Mouse (Mus musculus) erythroblast, embryonic 14.5 days (primary cell): ENCODE measurements around the gene Pin4. TPM values are rescaled to one million over a fixed set of nuclear protein-coding genes. Genes with fewer than 3 reads are reported as not detected.

ENCODE experiments used
- H3K27me3 ChIP-seq: 2 replicates; pipeline ENCODE4 v1.6.1; 2012; ENCODE audit warnings: inconsistent platforms; ENCODE audit not compliant: control insufficient read depth
- H3K36me3 ChIP-seq: 2 replicates; pipeline ENCODE4 v1.6.1; 2012; ENCODE audit warnings: mild to moderate bottlenecking, inconsistent platforms; ENCODE audit not compliant: control insufficient read depth
- H3K4me1 ChIP-seq: 2 replicates; pipeline ENCODE4 v1.6.1; 2012; ENCODE audit warnings: inconsistent platforms; ENCODE audit not compliant: control insufficient read depth
- H3K4me3 ChIP-seq: replicated peaks from 2 replicates; pipeline ENCODE3; 2012; ENCODE audit warnings: moderate library complexity, mild to moderate bottlenecking, inconsistent platforms
- H3K9me3 ChIP-seq: 2 replicates; pipeline ENCODE4 v1.6.1; 2012; ENCODE audit warnings: low read length, inconsistent platforms, mixed read lengths; ENCODE audit not compliant: control insufficient read depth
- GATA1 ChIP-seq: IDR thresholded peaks from 2 replicates; pipeline ENCODE4 v1.6.1; 2012; ENCODE audit warnings: low read length, inconsistent platforms, mixed read lengths
- TAL1 ChIP-seq: IDR thresholded peaks from 3 replicates; pipeline ENCODE4 v1.6.1; 2012; ENCODE audit warnings: low read length, inconsistent platforms, mixed read lengths
- polyA plus RNA-seq: library from polyadenylated mRNA; stranded (reverse); fragments of >175 nt; gene quantifications from 2 replicates; pipeline ENCODE4 v1.2.3, GENCODE M21; 2012

The Pin4 gene
- polyA plus RNA-seq, 1 experiment: 2.6 TPM

GRCm38 (mm10) chrX:102141157-102141556 lies 21.9 kb downstream of the Pin4 start:
- H3K36me3 ChIP-seq: peaks cover 48% of the 10 kb centered on the region
- H3K27me3 ChIP-seq: no peaks in the 10 kb centered on the region
- no peaks in the 10 kb centered on the region for H3K9me3 ChIP-seq
- TF ChIP-seq TAL1 (no peak), GATA1 (no peak)
- no peak overlapping the region for H3K4me3 ChIP-seq
- no peaks in the 10 kb centered on the region for H3K4me1 ChIP-seq

DNA sequence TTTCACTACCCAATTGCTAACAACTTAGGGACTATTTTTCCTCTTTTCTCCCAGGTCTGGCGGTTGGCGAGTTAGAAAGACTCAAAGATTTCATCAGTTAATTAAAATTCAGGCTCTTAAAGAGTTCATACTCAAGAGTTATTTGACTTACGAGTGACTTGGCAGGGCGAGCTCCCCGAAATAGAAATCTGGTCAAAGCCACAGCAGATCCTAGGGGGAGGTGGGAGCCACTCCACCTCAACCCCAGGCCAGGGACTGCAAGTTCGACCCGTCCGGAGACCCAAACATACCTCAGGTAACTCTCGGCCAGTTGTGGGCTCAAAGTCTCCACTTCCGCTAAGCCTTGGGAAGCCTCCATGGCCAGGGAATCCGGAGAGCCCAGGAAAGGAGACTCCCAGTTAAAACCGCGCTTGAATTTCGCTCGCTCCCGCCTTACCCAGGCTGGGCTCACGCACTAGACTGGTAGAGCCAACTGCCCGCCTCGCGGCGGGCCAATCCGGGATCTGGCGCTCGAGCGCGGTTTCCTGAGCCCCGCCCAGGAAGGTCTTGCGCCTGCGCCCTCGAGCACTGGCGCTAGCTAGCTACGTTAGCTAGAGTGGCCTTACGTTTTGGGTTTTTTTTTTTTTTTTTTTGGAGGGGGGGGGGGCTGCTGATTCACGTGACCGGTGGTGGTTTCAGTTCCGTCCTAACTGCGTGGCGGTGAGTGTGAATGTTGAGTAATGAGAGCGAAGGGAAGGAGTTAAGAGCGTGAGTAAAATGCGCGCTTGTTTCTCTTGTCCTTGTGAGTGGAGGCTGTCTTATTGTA lies 37.6 kb downstream of the Pin4 start, which contains the start of gene Ercc6l:
Gene Ercc6l (minus strand): TSS at position 474 of the 805 bp plus-strand sequence.
- TF ChIP-seq TAL1: no peak
- TF ChIP-seq GATA1: no peak
- H3K4me1 ChIP-seq: peaks cover 22% of the 10 kb centered on the region
- peaks cover 2% of the 10 kb centered on the region; the same call in 1 of the 2 replicates for H3K9me3 ChIP-seq
- no peaks in the 10 kb centered on the region for H3K27me3 ChIP-seq
- peak within 1 kb of the TSS; percentile 87 for H3K4me3 ChIP-seq
- H3K36me3 ChIP-seq: peaks cover 20% of the 10 kb centered on the region

DNA sequence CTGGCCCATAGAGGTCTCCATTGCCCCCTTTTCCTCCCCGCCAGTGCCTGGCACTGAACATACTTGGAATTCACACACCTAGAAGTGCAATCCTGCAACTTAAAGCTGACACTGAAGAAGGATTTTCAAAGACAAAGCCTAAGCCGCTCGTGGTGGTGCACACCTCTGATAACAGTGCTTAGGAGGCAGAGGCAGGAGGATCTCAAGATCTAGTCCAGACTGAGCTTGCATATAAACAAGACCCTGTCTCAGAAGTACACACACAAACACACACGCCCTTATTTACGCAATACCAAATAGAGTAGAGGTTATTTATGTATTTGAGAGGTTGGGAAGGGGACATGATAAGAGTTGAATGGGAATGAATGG lies 38.2 kb downstream of the Pin4 start:
- peaks cover 22% of the 10 kb centered on the region for H3K4me1 ChIP-seq
- no peak for TF ChIP-seq GATA1
- TF ChIP-seq TAL1: no peak
- H3K4me3 ChIP-seq: peak overlapping the region; percentile 87
- peaks cover 2% of the 10 kb centered on the region; the same call in 1 of the 2 replicates for H3K9me3 ChIP-seq
- H3K36me3 ChIP-seq: peaks cover 16% of the 10 kb centered on the region
- no peaks in the 10 kb centered on the region for H3K27me3 ChIP-seq

GRCm38 (mm10) chrX:102159778-102160177 lies 40.5 kb downstream of the Pin4 start:
- Histone ChIP-seq H3K36me3 (no peaks in the 10 kb centered on the region; the same call in none of the 2 replicates), H3K4me3 (no peak overlapping the region), H3K27me3 (no peaks in the 10 kb centered on the region), H3K4me1 (peaks cover 14% of the 10 kb centered on the region), H3K9me3 (peaks cover 2% of the 10 kb centered on the region; the same call in 1 of the 2 replicates)
- no peak for TF ChIP-seq GATA1
- TF ChIP-seq TAL1: no peak

DNA sequence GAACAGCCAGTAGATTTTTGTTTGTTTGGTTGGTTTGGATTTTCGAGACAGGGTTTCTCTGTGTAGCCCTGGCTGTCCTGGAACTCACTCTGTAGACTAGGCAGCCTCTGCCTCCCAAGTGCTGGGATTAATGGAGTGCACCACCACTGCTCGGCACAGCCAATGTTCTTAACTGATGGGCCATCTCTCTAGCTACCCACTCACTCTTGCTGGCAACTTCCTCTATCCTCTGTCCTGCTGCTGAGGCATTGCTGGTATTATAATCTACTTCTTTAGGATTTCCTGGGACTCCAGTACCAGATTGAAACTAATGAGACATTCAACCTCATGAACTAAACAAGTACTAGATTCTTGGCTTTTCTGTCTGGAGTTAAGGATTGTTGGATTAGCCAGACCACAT lies 41.3 kb downstream of the Pin4 start:
- no peak overlapping the region for H3K4me3 ChIP-seq
- no peaks in the 10 kb centered on the region for H3K27me3 ChIP-seq
- H3K9me3 ChIP-seq: peaks cover 2% of the 10 kb centered on the region; the same call in 1 of the 2 replicates
- H3K36me3 ChIP-seq: no peaks in the 10 kb centered on the region; the same call in 1 of the 2 replicates
- H3K4me1 ChIP-seq: peaks cover 12% of the 10 kb centered on the region
- TF ChIP-seq TAL1 (no peak), GATA1 (no peak)

DNA sequence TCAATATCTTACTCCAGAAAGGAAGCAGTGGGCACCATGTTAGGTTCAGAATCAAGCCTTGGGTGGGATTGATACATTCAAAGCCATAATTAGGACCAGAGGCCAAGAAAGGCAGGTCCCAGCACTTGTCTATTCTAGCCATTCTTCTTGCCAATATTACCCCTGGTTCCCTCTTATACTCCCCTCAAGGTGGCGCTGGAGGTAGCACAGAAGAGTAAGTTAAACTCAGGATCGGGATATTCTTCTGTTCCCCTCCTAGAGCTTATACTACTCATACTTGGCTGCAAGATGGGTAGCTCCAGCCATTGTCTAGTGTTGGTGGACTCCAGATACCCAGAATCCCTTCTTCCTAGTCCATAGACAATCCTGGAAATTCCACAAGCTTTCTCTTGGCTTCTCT lies 43.8 kb downstream of the Pin4 start:
- no peak for TF ChIP-seq GATA1
- TF ChIP-seq TAL1: no peak
- Histone ChIP-seq H3K4me3 (no peak overlapping the region), H3K4me1 (peaks cover under 1% of the 10 kb centered on the region; the same call in 1 of the 2 replicates), H3K36me3 (no peaks in the 10 kb centered on the region), H3K27me3 (peaks cover 3% of the 10 kb centered on the region; the same call in 1 of the 2 replicates), H3K9me3 (no peaks in the 10 kb centered on the region)

- H3K27me3 ChIP-seq: peaks cover 3% of the 10 kb centered on the region; the same call in 1 of the 2 replicates
- H3K9me3 ChIP-seq: no peaks in the 10 kb centered on the region
- H3K4me3 ChIP-seq: no peak overlapping the region
- TF ChIP-seq GATA1: no peak
- TF ChIP-seq TAL1: no peak
- no peaks in the 10 kb centered on the region for H3K4me1 ChIP-seq
- H3K36me3 ChIP-seq: no peaks in the 10 kb centered on the region
These were observed 44.3 kb downstream of the Pin4 start for GRCm38 (mm10) chrX:102163529-102163928.

DNA sequence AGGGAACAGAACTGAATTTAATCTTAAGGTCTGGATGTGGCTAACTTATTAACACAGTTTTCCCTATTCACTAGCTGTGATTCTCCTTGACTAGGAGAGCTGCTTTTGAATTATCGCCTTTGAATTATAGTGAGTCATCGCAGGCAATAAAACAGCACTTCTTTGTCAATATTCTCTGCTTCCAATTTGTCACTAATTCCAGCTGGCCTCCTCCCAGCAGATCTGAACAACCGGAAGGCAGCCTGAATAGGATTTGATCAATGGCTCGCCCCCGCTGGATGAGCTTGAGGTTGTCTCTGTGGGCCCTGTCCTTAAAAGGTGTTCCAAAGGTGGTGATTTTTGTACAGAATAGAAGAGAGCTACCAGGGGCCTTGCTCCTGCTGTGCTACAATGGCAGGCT lies 47.3 kb downstream of the Pin4 start:
- Histone ChIP-seq H3K4me3 (no peak overlapping the region), H3K27me3 (peaks cover 3% of the 10 kb centered on the region; the same call in 1 of the 2 replicates), H3K36me3 (no peaks in the 10 kb centered on the region), H3K4me1 (peaks cover 12% of the 10 kb centered on the region), H3K9me3 (no peaks in the 10 kb centered on the region)
- no peak for TF ChIP-seq TAL1
- TF ChIP-seq GATA1: no peak

GRCm38 (mm10) chrX:102166986-102167385 lies 47.7 kb downstream of the Pin4 start:
- TF ChIP-seq GATA1: no peak
- no peak for TF ChIP-seq TAL1
- H3K36me3 ChIP-seq: no peaks in the 10 kb centered on the region
- peaks cover 3% of the 10 kb centered on the region; the same call in 1 of the 2 replicates for H3K27me3 ChIP-seq
- H3K4me3 ChIP-seq: no peak overlapping the region
- H3K9me3 ChIP-seq: no peaks in the 10 kb centered on the region
- peaks cover 16% of the 10 kb centered on the region for H3K4me1 ChIP-seq
